Comparison of ENCODE assay signal across 24 mouse cellular contexts in the genomic region with DNA sequence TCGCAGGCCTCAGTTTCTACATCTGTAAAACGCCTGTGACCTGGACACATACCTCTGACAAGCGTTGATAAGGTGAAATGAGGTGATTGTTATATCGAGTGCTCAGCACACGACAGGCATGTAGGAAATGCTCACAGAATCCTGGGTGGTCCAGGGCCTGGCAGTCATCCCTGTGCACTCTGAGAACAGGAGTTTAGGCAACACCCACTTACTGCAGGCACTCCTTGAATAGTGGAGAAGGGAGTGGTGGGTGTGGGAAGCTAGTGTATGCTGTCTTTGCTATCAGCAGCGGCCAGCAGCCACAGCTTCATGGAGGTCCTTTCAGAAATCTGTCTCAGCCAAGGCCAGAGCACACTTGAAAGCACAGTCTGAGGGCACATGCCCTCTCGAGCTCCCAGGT. TPM values are rescaled to one million over a fixed set of nuclear protein-coding genes. Genes with fewer than 3 reads are reported as not detected.
DNase-seq lines count a peak whose midpoint lies in the region; ATAC-seq and TF ChIP-seq lines count a peak whose summit lies in the region.
"Had no signal": no experiment of that assay in that cellular context is flagged by ENCODE, and none has a peak within 500 bp of the region (broad histone marks: within the 10 kb centered on the region; RNA-seq: fewer than 3 reads in every experiment).

No protein-coding gene starts in this region.

- no peak for TF ChIP-seq POLR2A in MEL (IDR thresholded peaks at IDR 0.05; ENCODE audit: control insufficient read depth in 1 of 2, insufficient read depth in 1 of 2, low read depth in 1 of 2, low read length in 2 of 2, poor library complexity in 1 of 2)

- no peak for DNase-seq in liver, embryonic 11.5 days (ENCODE audit: low spot score)
- peak; percentile 27 for DNase-seq in ES-CJ7 (ENCODE audit: low read depth, low spot score)
- DNase-seq in MEL (ENCODE audit: low read depth, low spot score): peak; percentile 3
- DNase-seq in brain, adult 2 months (ENCODE audit: low read depth, low spot score): peak; percentile 29
- DNase-seq in midbrain, embryonic 14.5 days: no peak
- DNase-seq: adrenal gland, adult 8-10 months; adrenal gland, postnatal 25 days; cerebellum, adult 18-20 months; cerebellum, adult 9-10 months; cerebellum, postnatal 25 days; forebrain, postnatal 0 days; gastrocnemius, postnatal 10 days; gastrocnemius, postnatal 36 days; heart, adult 2 months had no signal

- H3K4me2 ChIP-seq in liver, embryonic 12.5 days: no peak overlapping the region
- no peak overlapping the region for H3K4me2 ChIP-seq in liver, embryonic 11.5 days
- H3K4me2 ChIP-seq in midbrain, embryonic 14.5 days (ENCODE audit: low read length): no peak overlapping the region
- H3K4me2 ChIP-seq: embryonic facial prominence, embryonic 12.5 days; embryonic facial prominence, embryonic 15.5 days; hindbrain, embryonic 12.5 days; hindbrain, embryonic 15.5 days had no signal

- WGBS in liver, embryonic 12.5 days (ENCODE audit: insufficient replicate concordance): 60% methylated on average over 7 of the region's 7 CpGs
- WGBS in liver, embryonic 11.5 days: 66% methylated on average over 7 of the region's 7 CpGs
- WGBS in midbrain, embryonic 14.5 days: 90% methylated on average over 7 of the region's 7 CpGs

- 0 out of 2 replicates have a peak, but pooled peaks have one; percentile 37 for ATAC-seq in liver, embryonic 12.5 days
- ATAC-seq in liver, embryonic 11.5 days (replicated peaks; ENCODE audit: low FRiP score): no peak
- ATAC-seq in midbrain, embryonic 14.5 days (ENCODE audit: low FRiP score, low TSS enrichment): no peak
- ATAC-seq: activated CD4-positive, CD25-positive, alpha-beta regulatory T cell, adult 4 months; CD4-positive, CD25-positive, alpha-beta regulatory T cell, adult 4 months; forebrain, embryonic 14.5 days; forebrain, postnatal 0 days; Patski had no signal

- no peaks in the 10 kb centered on the region for H3K4me1 ChIP-seq in liver, embryonic 12.5 days
- H3K4me1 ChIP-seq in liver, embryonic 11.5 days (replicated peaks; ENCODE audit: control insufficient read depth, insufficient read depth, low read length): no peaks in the 10 kb centered on the region
- H3K4me1 ChIP-seq in MEL (ENCODE audit: control insufficient read depth in 1 of 2, insufficient read depth in 2 of 2, low read length in 2 of 2): no peaks in the 10 kb centered on the region
- H3K4me1 ChIP-seq in midbrain, embryonic 14.5 days (ENCODE audit: control insufficient read depth, insufficient read depth, low read length): 0 out of 2 replicates have a peak, but pooled peaks cover 4% of the 10 kb centered on the region
- H3K4me1 ChIP-seq: embryonic facial prominence, embryonic 12.5 days; embryonic facial prominence, embryonic 15.5 days; heart, embryonic 10.5 days had no signal

- no peaks in the 10 kb centered on the region for H3K9me3 ChIP-seq in liver, embryonic 12.5 days (replicated peaks)
- H3K9me3 ChIP-seq in liver, embryonic 11.5 days (ENCODE audit: control insufficient read depth, low read length): no peaks in the 10 kb centered on the region
- no peaks in the 10 kb centered on the region for H3K9me3 ChIP-seq in MEL (replicated peaks; ENCODE audit: insufficient read depth, low read length)
- no peaks in the 10 kb centered on the region for H3K9me3 ChIP-seq in midbrain, embryonic 14.5 days (ENCODE audit: control insufficient read depth, low read length)
- H3K9me3 ChIP-seq: embryonic facial prominence, embryonic 12.5 days; embryonic facial prominence, embryonic 15.5 days; heart, embryonic 10.5 days; hindbrain, embryonic 12.5 days; hindbrain, embryonic 15.5 days had no signal

- no peak overlapping the region for H3K9ac ChIP-seq in liver, embryonic 12.5 days
- no peak overlapping the region for H3K9ac ChIP-seq in liver, embryonic 11.5 days (ENCODE audit: low read depth, low read length)
- no peak overlapping the region for H3K9ac ChIP-seq in MEL (ENCODE audit: control insufficient read depth, low read depth, low read length, poor library complexity, severe bottlenecking)
- no peak overlapping the region for H3K9ac ChIP-seq in midbrain, embryonic 14.5 days (replicated peaks; ENCODE audit: low read length)
- H3K9ac ChIP-seq: embryonic facial prominence, embryonic 12.5 days; embryonic facial prominence, embryonic 15.5 days; forebrain, postnatal 0 days; hindbrain, embryonic 12.5 days; hindbrain, embryonic 15.5 days had no signal

- no peak for TF ChIP-seq CTCF in MEL (IDR thresholded peaks at IDR 0.05 in 2 of 3, conservative IDR thresholded peaks at IDR 0.05 in 1 of 3; ENCODE audit: control insufficient read depth in 1 of 3, insufficient read depth in 1 of 3, low read depth in 2 of 3, low read length in 3 of 3, poor library complexity in 1 of 3, severe bottlenecking in 1 of 3)

- no peak for TF ChIP-seq EP300 in MEL (IDR thresholded peaks at IDR 0.05; ENCODE audit: low read depth in 1 of 2, low read length in 2 of 2)

- no peak overlapping the region for H3K27ac ChIP-seq in liver, embryonic 12.5 days
- H3K27ac ChIP-seq in liver, embryonic 11.5 days (ENCODE audit: low read depth, low read length): no peak overlapping the region
- no peak overlapping the region for H3K27ac ChIP-seq in MEL (ENCODE audit: control insufficient read depth, low read depth, low read length)
- H3K27ac ChIP-seq in midbrain, embryonic 14.5 days (replicated peaks; ENCODE audit: low read depth, low read length): no peak overlapping the region
- H3K27ac ChIP-seq: embryonic facial prominence, embryonic 12.5 days; embryonic facial prominence, embryonic 15.5 days; heart, adult 2 months; heart, embryonic 10.5 days; hindbrain, embryonic 12.5 days; hindbrain, embryonic 15.5 days had no signal

- H3K79me2 ChIP-seq in MEL (ENCODE audit: control insufficient read depth, insufficient read depth, low read length, poor library complexity): no peaks in the 10 kb centered on the region

- no peaks in the 10 kb centered on the region for H3K27me3 ChIP-seq in liver, embryonic 12.5 days (replicated peaks)
- H3K27me3 ChIP-seq in liver, embryonic 11.5 days (replicated peaks; ENCODE audit: control insufficient read depth, insufficient read depth, low read length): no peaks in the 10 kb centered on the region
- H3K27me3 ChIP-seq in MEL (ENCODE audit: control insufficient read depth in 1 of 2, insufficient read depth in 2 of 2, low read length in 2 of 2): no peaks in the 10 kb centered on the region
- no peaks in the 10 kb centered on the region for H3K27me3 ChIP-seq in midbrain, embryonic 14.5 days (ENCODE audit: control insufficient read depth, insufficient read depth, low read length)
- H3K27me3 ChIP-seq: embryonic facial prominence, embryonic 12.5 days; embryonic facial prominence, embryonic 15.5 days; hindbrain, embryonic 12.5 days; hindbrain, embryonic 15.5 days; Patski had no signal

- TF ChIP-seq RAD21 in MEL (IDR thresholded peaks at IDR 0.05; ENCODE audit: low read depth, low read length): no peak

- H3K4me3 ChIP-seq in liver, embryonic 12.5 days: no peak overlapping the region
- no peak overlapping the region for H3K4me3 ChIP-seq in liver, embryonic 11.5 days (ENCODE audit: low read depth, low read length)
- H3K4me3 ChIP-seq in MEL (ENCODE audit: control insufficient read depth in 1 of 2, insufficient read depth in 1 of 2, low read depth in 2 of 2, low read length in 2 of 2): no peak overlapping the region
- no peak overlapping the region for H3K4me3 ChIP-seq in midbrain, embryonic 14.5 days (replicated peaks; ENCODE audit: low read depth, low read length)
- H3K4me3 ChIP-seq: embryonic facial prominence, embryonic 12.5 days; embryonic facial prominence, embryonic 15.5 days; heart, adult 2 months; heart, embryonic 10.5 days; hindbrain, embryonic 12.5 days; hindbrain, embryonic 15.5 days had no signal

- no peaks in the 10 kb centered on the region for H3K36me3 ChIP-seq in liver, embryonic 12.5 days
- H3K36me3 ChIP-seq in liver, embryonic 11.5 days (ENCODE audit: control insufficient read depth, insufficient read depth, low read length): no peaks in the 10 kb centered on the region
- H3K36me3 ChIP-seq in MEL (ENCODE audit: control insufficient read depth in 1 of 2, insufficient read depth in 2 of 2, low read length in 2 of 2): no peaks in the 10 kb centered on the region
- no peaks in the 10 kb centered on the region for H3K36me3 ChIP-seq in midbrain, embryonic 14.5 days (ENCODE audit: control insufficient read depth, insufficient read depth, low read length)
- H3K36me3 ChIP-seq: embryonic facial prominence, embryonic 12.5 days; embryonic facial prominence, embryonic 15.5 days; heart, embryonic 10.5 days; hindbrain, embryonic 12.5 days; hindbrain, embryonic 15.5 days had no signal

TF ChIP-seq in MEL, 35 proteins besides CTCF, POLR2A, EP300 and RAD21:
- TF ChIP-seq JUND (IDR thresholded peaks at IDR 0.05; ENCODE audit: low read depth, low read length) (no peak), KAT2A (conservative IDR thresholded peaks at IDR 0.05; ENCODE audit: low read depth, low read length) (no peak), MAZ (IDR thresholded peaks at IDR 0.05; ENCODE audit: low read depth, low read length) (no peak), ELF1 (IDR thresholded peaks at IDR 0.05; ENCODE audit: low read depth, low read length) (no peak), MYC (IDR thresholded peaks at IDR 0.05; ENCODE audit: low read depth, low read length) (no peak), TCF12 (IDR thresholded peaks at IDR 0.05; ENCODE audit: low read depth, low read length) (no peak), ZC3H11A (IDR thresholded peaks at IDR 0.05; ENCODE audit: low read depth, low read length) (no peak), RCOR1 (IDR thresholded peaks at IDR 0.05; ENCODE audit: low read depth, low read length) (no peak), USF2 (IDR thresholded peaks at IDR 0.05; ENCODE audit: borderline replicate concordance in 1 of 2, insufficient read depth in 1 of 2, low read depth in 1 of 2, low read length in 2 of 2) (no peak), NRF1 (IDR thresholded peaks at IDR 0.05; ENCODE audit: insufficient read depth, low read depth, low read length, poor library complexity, severe bottlenecking) (no peak), CHD2 (IDR thresholded peaks at IDR 0.05; ENCODE audit: low read length) (no peak)

RNA-seq across cellular contexts. Expression of a gene that starts 52.8 kb away (rescaled TPM):
- 0.35 and 0.36 TPM in 2 replicates for polyA plus RNA-seq in liver, embryonic 12.5 days (2016; fragmentation: Nextera tagmentation; extraction: Ambion mirVana)
- 0.66 and 0.93 TPM in 2 replicates for polyA plus RNA-seq in liver, embryonic 11.5 days (2014; fragmentation: Nextera tagmentation; extraction: Ambion mirVana)
- 0.07 TPM in 1 of 2 replicates, not detected in the other for total RNA-seq in MEL (2012; rRNA removed)
- polyA plus RNA-seq in MEL (2012; ENCODE audit: insufficient read depth in 1 of 2, insufficient read length in 2 of 2, low read depth in 1 of 2, low replicate concordance in 2 of 2, missing spikeins in 1 of 2): not detected
- 12.8 and 16.7 TPM in 2 replicates for polyA plus RNA-seq in midbrain, embryonic 14.5 days (2014; fragmentation: Nextera tagmentation; extraction: Ambion mirVana)
- polyA plus RNA-seq: activated CD4-positive, CD25-positive, alpha-beta regulatory T cell, adult 4 months; Patski had no signal

Comparison
In these comparisons a context has a peak if more than half of its experiments do, and no peak if none do; other contexts are left out.
1. DNase-seq: peak in ES-CJ7 (single experiment), MEL (single experiment) and brain, adult 2 months (single experiment); none in liver, embryonic 11.5 days (single experiment) and midbrain, embryonic 14.5 days (single experiment).